ENCODE assay signal across 33 mouse cellular contexts in genomic region chr1:184833499-184833898, GRCm38 (mm10). TPM values are rescaled to one million over a fixed set of nuclear protein-coding genes. Genes with fewer than 3 reads are reported as not detected.
"Had no signal": no experiment of that assay in that cellular context is flagged by ENCODE, and none has a peak within 500 bp of the region (broad histone marks: within the 10 kb centered on the region; RNA-seq: fewer than 3 reads in every experiment).

No protein-coding gene starts in this region.

- H3K27ac ChIP-seq: gastrocnemius, adult 2 months; heart, embryonic 10.5 days; hindbrain, embryonic 10.5 days; hindbrain, embryonic 12.5 days; hindbrain, embryonic 14.5 days; intestine, embryonic 15.5 days; layer of hippocampus, adult 2 months; limb, embryonic 13.5 days; limb, embryonic 15.5 days had no signal

- H3K27me3 ChIP-seq: heart, embryonic 12.5 days; hindbrain, embryonic 12.5 days; intestine, embryonic 15.5 days; limb, embryonic 13.5 days; limb, embryonic 15.5 days had no signal

- H3K4me1 ChIP-seq: heart, embryonic 10.5 days; heart, embryonic 12.5 days; hindbrain, embryonic 10.5 days; hindbrain, embryonic 12.5 days; limb, embryonic 15.5 days had no signal

- H3K4me3 ChIP-seq: gastrocnemius, adult 2 months; heart, embryonic 10.5 days; heart, embryonic 12.5 days; hindbrain, embryonic 10.5 days; hindbrain, embryonic 12.5 days; intestine, embryonic 15.5 days; layer of hippocampus, adult 2 months; limb, embryonic 13.5 days; limb, embryonic 15.5 days had no signal

- DNase-seq: gastrocnemius, adult 2 months; gastrocnemius, postnatal 10 days; gastrocnemius, postnatal 25 days; heart, adult 18-20 months; heart, postnatal 10 days; heart, postnatal 4 days; kidney, adult 18-20 months; kidney, adult 8-10 months; kidney, postnatal 10 days; kidney, postnatal 25 days; kidney, postnatal 4 days; layer of hippocampus, adult 9-11 months; layer of hippocampus, postnatal 36 days; left cerebral cortex, postnatal 4 days had no signal

- H3K4me2 ChIP-seq: heart, embryonic 12.5 days; hindbrain, embryonic 12.5 days; hindbrain, embryonic 14.5 days; intestine, embryonic 15.5 days; limb, embryonic 13.5 days; limb, embryonic 15.5 days had no signal

- H3K9me3 ChIP-seq: heart, embryonic 10.5 days; heart, embryonic 12.5 days; hindbrain, embryonic 10.5 days; hindbrain, embryonic 12.5 days; intestine, embryonic 15.5 days; limb, embryonic 13.5 days; limb, embryonic 15.5 days had no signal

- ATAC-seq: hindbrain, embryonic 16.5 days; inflammation-experienced regulatory T-cells, adult 6 months; intestine, embryonic 15.5 days; intestine, postnatal 0 days had no signal

- H3K9ac ChIP-seq: heart, embryonic 12.5 days; hindbrain, embryonic 12.5 days; hindbrain, embryonic 14.5 days; intestine, embryonic 15.5 days; limb, embryonic 13.5 days; limb, embryonic 15.5 days had no signal

RNA-seq across cellular contexts. Expression of gene Marc1, which starts 22.4 kb away (rescaled TPM):
- total RNA-seq: gastrocnemius, adult 2 months; granulocyte monocyte progenitor cell, adult 5-6 weeks; heart, adult 8-10 months; heart, postnatal 10 days; heart, postnatal 25 days; left cerebral cortex, postnatal 10 days; left cerebral cortex, postnatal 25 days had no signal
- polyA plus RNA-seq: heart, embryonic 14.5 days; hindbrain, embryonic 10.5 days; hindbrain, embryonic 12.5 days; inflammation-experienced regulatory T-cells, adult 6 months; limb, embryonic 11.5 days had no signal

RNA-seq across cellular contexts. Expression of gene C130074G19Rik, which starts 49.5 kb away (rescaled TPM):
- total RNA-seq: granulocyte monocyte progenitor cell, adult 5-6 weeks had no signal
- polyA plus RNA-seq: inflammation-experienced regulatory T-cells, adult 6 months had no signal
